Mouse (Mus musculus) limb, embryonic 11.5 days (tissue): ENCODE measurements around the gene Stxbp6. TPM values are rescaled to one million over a fixed set of nuclear protein-coding genes. Genes with fewer than 3 reads are reported as not detected.

Experiments used
- ATAC-seq: fragments of 200-750 bp; cut with Nextera tagmentation; 2 replicates; pipeline ENCODE4 v1.8.0; 2017; ENCODE audit warnings: low read depth; ENCODE audit not compliant: insufficient number of reproducible peaks, low FRiP score, low TSS enrichment
- DNase-seq: peaks from one replicate; pipeline ENCODE4 v3.0.0-alpha.2; 2015; ENCODE audit warnings: low spot score
- H3K27ac ChIP-seq: fragments of 300-500 bp; sonication (generic); replicated peaks from 2 replicates; pipeline ENCODE4 v1.5.1; 2014; ENCODE audit warnings: low read depth, mild to moderate bottlenecking, low read length
- H3K27me3 ChIP-seq: fragments of 300-500 bp; sonication (generic); 2 replicates; pipeline ENCODE4 v1.6.1; 2014; ENCODE audit warnings: mild to moderate bottlenecking, low read length, mixed read lengths; ENCODE audit not compliant: control insufficient read depth, insufficient read depth
- H3K36me3 ChIP-seq: fragments of 300-500 bp; sonication (generic); 2 replicates; pipeline ENCODE4 v1.6.1; 2014; ENCODE audit warnings: mild to moderate bottlenecking, low read length, moderate library complexity, mixed read lengths; ENCODE audit not compliant: control insufficient read depth, insufficient read depth
- H3K4me1 ChIP-seq: fragments of 300-500 bp; sonication (generic); 2 replicates; pipeline ENCODE4 v1.6.1; 2014; ENCODE audit warnings: low read length, mixed read lengths; ENCODE audit not compliant: control insufficient read depth, insufficient read depth
- H3K4me2 ChIP-seq: fragments of 300-500 bp; sonication (generic); 2 replicates; pipeline ENCODE4 v1.6.1; 2014; ENCODE audit warnings: low read depth, mild to moderate bottlenecking, moderate library complexity; ENCODE audit not compliant: severe bottlenecking
- H3K4me3 ChIP-seq: fragments of 300-500 bp; sonication (generic); 2 replicates; pipeline ENCODE4 v1.5.1; 2014; ENCODE audit warnings: low read depth, low read length
- H3K9ac ChIP-seq: fragments of 300-500 bp; sonication (generic); 2 replicates; pipeline ENCODE4 v1.6.1; 2014; ENCODE audit warnings: mild to moderate bottlenecking, low read length
- H3K9me3 ChIP-seq: fragments of 300-500 bp; sonication (generic); 2 replicates; pipeline ENCODE4 v1.6.1; 2016; ENCODE audit warnings: low read length; ENCODE audit not compliant: control insufficient read depth
- WGBS: fragments of 180-500 bp; shearing (Covaris S2); extraction: QIAGEN DNeasy Blood & Tissue Kit; methylation state at CpG from one replicate; pipeline ENCODE4 v1.1.7; 2014; 5-methylcytosine and 5-hydroxymethylcytosine counted together
- polyA plus RNA-seq: library from polyadenylated mRNA; unstranded; fragments of >200 nt; fragmentation: Nextera tagmentation; extraction: Ambion mirVana; gene quantifications from 2 replicates; pipeline ENCODE4 v1.2.1, GENCODE M21; 2014

Stxbp6 gene
- polyA plus RNA-seq, 1 experiment from 2014 or later, result 16.4 TPM

GRCm38 (mm10) chr12:44913854-44914253 lies 160.7 kb downstream of the Stxbp6 start:
- no peaks in the 10 kb centered on the region for H3K4me1 ChIP-seq
- no peaks in the 10 kb centered on the region for H3K9me3 ChIP-seq
- H3K27me3 ChIP-seq, result no peaks in the 10 kb centered on the region
- H3K4me3 ChIP-seq, result no peak overlapping the region
- DNase-seq (no peak), ATAC-seq (no peak)
- whole genome bisulfite sequencing, result 80% methylated on average over 4 of the region's 4 CpGs
- no peak overlapping the region for H3K27ac ChIP-seq
- no peak overlapping the region for H3K4me2 ChIP-seq
- no peak overlapping the region for H3K9ac ChIP-seq
- H3K36me3 ChIP-seq, result no peaks in the 10 kb centered on the region

- no peak for ATAC-seq
- H3K36me3 ChIP-seq, result no peaks in the 10 kb centered on the region
- H3K27me3 ChIP-seq, result no peaks in the 10 kb centered on the region
- H3K27ac ChIP-seq, result no peak overlapping the region
- H3K4me1 ChIP-seq, result no peaks in the 10 kb centered on the region
- H3K9ac ChIP-seq, result no peak overlapping the region
- no peak for DNase-seq
- no peak overlapping the region for H3K4me2 ChIP-seq
- 85% methylated on average over 3 of the region's 3 CpGs for WGBS
- H3K4me3 ChIP-seq, result no peak overlapping the region
- no peaks in the 10 kb centered on the region for H3K9me3 ChIP-seq
These were observed 166.3 kb downstream of the Stxbp6 start for GRCm38 (mm10) chr12:44908028-44908702.

GRCm38 (mm10) chr12:44906001-44906400 lies 168.5 kb downstream of the Stxbp6 start:
- 88% methylated on average over 2 of the region's 2 CpGs for WGBS
- H3K27me3 ChIP-seq, result no peaks in the 10 kb centered on the region
- H3K9me3 ChIP-seq, result no peaks in the 10 kb centered on the region
- no peak overlapping the region for H3K9ac ChIP-seq
- H3K4me2 ChIP-seq, result no peak overlapping the region
- no peak for ATAC-seq
- H3K4me3 ChIP-seq, result no peak overlapping the region
- no peaks in the 10 kb centered on the region for H3K36me3 ChIP-seq
- DNase-seq, result no peak
- H3K27ac ChIP-seq, result no peak overlapping the region
- H3K4me1 ChIP-seq, result no peaks in the 10 kb centered on the region

GRCm38 (mm10) chr12:44903205-44903732 lies 171.2 kb downstream of the Stxbp6 start:
- DNase-seq, result no peak
- 74% methylated on average over 1 of the region's 1 CpGs for WGBS
- Histone ChIP-seq H3K9me3 (no peaks in the 10 kb centered on the region), H3K4me3 (no peak overlapping the region), H3K36me3 (no peaks in the 10 kb centered on the region), H3K27ac (no peak overlapping the region), H3K9ac (no peak overlapping the region), H3K27me3 (no peaks in the 10 kb centered on the region), H3K4me2 (no peak overlapping the region), H3K4me1 (no peaks in the 10 kb centered on the region)
- ATAC-seq, result no peak

GRCm38 (mm10) chr12:44899173-44899870 lies 175.2 kb downstream of the Stxbp6 start:
- Histone ChIP-seq H3K9ac (no peak overlapping the region), H3K36me3 (no peaks in the 10 kb centered on the region), H3K4me1 (no peaks in the 10 kb centered on the region), H3K4me3 (no peak overlapping the region), H3K27ac (no peak overlapping the region), H3K4me2 (no peak overlapping the region), H3K27me3 (no peaks in the 10 kb centered on the region), H3K9me3 (no peaks in the 10 kb centered on the region)
- DNase-seq (no peak), ATAC-seq (no peak)
- WGBS, result 90% methylated on average over 5 of the region's 5 CpGs

DNA sequence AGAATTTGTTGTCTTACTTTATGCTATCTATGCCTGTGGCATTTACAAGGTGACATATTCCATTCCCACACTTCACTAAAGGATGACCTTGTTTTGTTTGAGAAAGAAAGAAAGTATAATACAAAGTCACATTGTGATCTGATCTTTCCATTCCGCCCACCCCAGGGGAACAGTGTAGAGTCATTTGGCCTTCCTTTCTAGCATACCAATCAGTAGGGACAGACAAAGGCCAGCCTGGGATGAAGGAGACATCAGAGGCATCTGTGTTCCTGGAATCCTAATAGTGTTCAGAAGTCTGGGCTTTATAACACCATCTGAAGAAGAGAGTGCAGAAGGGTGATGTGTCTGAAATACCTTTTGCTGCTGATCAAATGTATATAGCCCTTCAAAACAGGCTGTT lies 178.0 kb downstream of the Stxbp6 start:
- Histone ChIP-seq H3K9ac (no peak overlapping the region), H3K27ac (no peak overlapping the region), H3K36me3 (no peaks in the 10 kb centered on the region), H3K4me3 (no peak overlapping the region), H3K27me3 (no peaks in the 10 kb centered on the region), H3K4me1 (no peaks in the 10 kb centered on the region), H3K4me2 (no peak overlapping the region), H3K9me3 (no peaks in the 10 kb centered on the region)
- WGBS, result 95% methylated on average over 1 of the region's 1 CpGs
- DNase-seq (no peak), ATAC-seq (no peak)

DNA sequence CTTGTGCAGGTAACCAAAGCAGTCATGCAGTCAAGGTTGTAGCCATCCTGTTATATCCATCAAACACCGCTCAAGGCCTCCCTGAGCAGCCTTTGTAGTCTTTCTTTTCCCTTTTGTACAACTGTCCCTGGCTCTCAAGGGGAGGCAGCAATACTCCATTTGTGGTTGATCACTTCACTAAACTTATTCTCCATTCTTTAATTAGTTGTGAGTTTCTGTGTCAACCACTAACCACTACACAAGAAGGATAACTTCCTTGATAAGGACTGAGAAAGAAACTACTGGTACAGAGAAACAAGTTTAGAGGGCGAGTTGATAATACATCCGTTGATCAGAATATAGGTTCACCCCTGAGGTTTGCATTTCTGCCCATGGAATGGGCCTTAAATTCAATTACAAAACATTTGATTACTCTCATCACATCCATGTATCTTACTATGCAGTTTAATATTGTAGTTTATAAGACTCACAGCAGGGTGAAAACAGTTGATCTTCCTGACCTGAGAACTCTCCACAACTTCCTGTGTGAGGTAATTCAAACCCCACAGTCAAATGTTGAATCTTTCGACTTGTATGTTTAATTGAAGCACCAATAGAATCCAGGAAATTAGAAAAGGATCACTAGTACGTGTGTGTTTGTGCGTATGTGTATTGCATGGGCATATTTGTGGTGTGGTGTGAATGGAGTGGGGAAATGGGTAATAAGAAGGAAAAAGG lies 184.7 kb downstream of the Stxbp6 start:
- no peak for ATAC-seq
- H3K27me3 ChIP-seq, result no peaks in the 10 kb centered on the region

GRCm38 (mm10) chr12:44886826-44887225 lies 187.7 kb downstream of the Stxbp6 start:
- 79% methylated on average over 3 of the region's 3 CpGs for WGBS
- no peak overlapping the region for H3K27ac ChIP-seq

More for the DNA sequence above, 184.7 kb downstream of the Stxbp6 start:
- Histone ChIP-seq H3K9me3 (no peaks in the 10 kb centered on the region), H3K36me3 (no peaks in the 10 kb centered on the region), H3K4me1 (0 out of 2 replicates have a peak, but pooled peaks cover 3% of the 10 kb centered on the region), H3K4me3 (no peak overlapping the region), H3K9ac (no peak overlapping the region), H3K4me2 (no peak overlapping the region), H3K27ac (no peak overlapping the region)
- 84% methylated on average over 6 of the region's 6 CpGs for WGBS
- DNase-seq, result no peak

More at GRCm38 (mm10) chr12:44886826-44887225, 187.7 kb downstream of the Stxbp6 start:
- Histone ChIP-seq H3K9me3 (no peaks in the 10 kb centered on the region), H3K4me3 (no peak overlapping the region), H3K4me1 (0 out of 2 replicates have a peak, but pooled peaks cover 3% of the 10 kb centered on the region), H3K27me3 (no peaks in the 10 kb centered on the region), H3K4me2 (no peak overlapping the region), H3K9ac (no peak overlapping the region), H3K36me3 (no peaks in the 10 kb centered on the region)
- no peak for DNase-seq
- ATAC-seq, result no peak
